ENCODE assay signal across 8 mouse cellular contexts in the genomic region with DNA sequence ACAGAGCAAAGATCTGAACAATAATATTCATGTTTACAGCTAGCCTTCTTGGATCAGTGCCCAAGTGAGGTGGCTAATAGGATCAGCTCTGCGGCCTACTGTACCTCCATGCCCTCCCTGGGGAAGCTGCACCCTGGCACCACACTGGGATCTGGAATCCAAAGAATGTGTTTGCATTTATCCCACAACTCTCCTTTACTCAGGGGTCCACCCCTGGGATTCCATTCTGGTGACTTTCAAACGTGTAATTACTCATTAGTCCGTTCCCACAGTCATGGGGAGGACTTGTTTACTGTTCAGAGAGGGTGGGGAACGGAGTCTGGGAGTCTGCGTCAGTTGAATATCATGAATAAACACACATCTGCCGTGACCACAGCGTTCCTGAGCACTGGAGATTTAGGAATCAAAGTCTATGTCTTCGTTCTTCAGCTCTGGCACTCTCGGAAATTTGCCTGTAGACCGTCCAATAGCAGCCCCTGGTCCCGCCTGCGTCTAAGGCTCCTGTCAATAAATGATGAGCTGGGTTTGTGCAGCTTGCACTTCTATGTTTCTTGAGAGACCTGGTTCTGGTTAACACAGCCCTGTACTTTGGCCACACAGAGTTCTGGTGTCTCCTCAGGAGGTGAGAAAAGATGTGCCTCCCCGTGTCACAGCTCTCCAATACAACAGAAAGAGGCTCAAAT.
DNase-seq lines count a peak whose midpoint lies in the region; ATAC-seq lines count a peak whose summit lies in the region.
"Had no signal": no experiment of that assay in that cellular context is flagged by ENCODE, and none has a peak within 500 bp of the region (broad histone marks: within the 10 kb centered on the region; RNA-seq: fewer than 3 reads in every experiment).

No protein-coding gene starts in this region.

- no peak overlapping the region for H3K9ac ChIP-seq in embryonic facial prominence, embryonic 15.5 days

- ATAC-seq in embryonic facial prominence, embryonic 15.5 days (ENCODE audit: insufficient number of reproducible peaks, low FRiP score, low TSS enrichment, low read depth), result peak; percentile 70

- H3K27me3 ChIP-seq in embryonic facial prominence, embryonic 15.5 days, result no peaks in the 10 kb centered on the region

- H3K36me3 ChIP-seq in embryonic facial prominence, embryonic 15.5 days, result no peaks in the 10 kb centered on the region

- peak overlapping the region; percentile 17; the same call in 1 of the 2 replicates for H3K27ac ChIP-seq in embryonic facial prominence, embryonic 15.5 days (replicated peaks)

- 16% methylated on average over 13 of the region's 13 CpGs for WGBS in embryonic facial prominence, embryonic 15.5 days

- peak; percentile 12 for DNase-seq in ovary, postnatal 36 days (ENCODE audit: low spot score)
- DNase-seq in ovary, postnatal 10 days (ENCODE audit: low spot score), result no peak
- peak; percentile 36 to 61 for DNase-seq in kidney, postnatal 4 days
- peak; percentile 58 for DNase-seq in yolk sac, embryonic 10.5 days (ENCODE audit: low spot score)
- DNase-seq in right cerebral cortex, postnatal 4 days, result no peak
- no peak for DNase-seq in gastrocnemius, adult 18-20 months (ENCODE audit: low spot score)
- DNase-seq: thymus, adult 2 months had no signal

- no peak overlapping the region for H3K4me2 ChIP-seq in embryonic facial prominence, embryonic 15.5 days (replicated peaks)

- no peaks in the 10 kb centered on the region for H3K9me3 ChIP-seq in embryonic facial prominence, embryonic 15.5 days (replicated peaks)

- peaks cover 12% of the 10 kb centered on the region for H3K4me1 ChIP-seq in embryonic facial prominence, embryonic 15.5 days

- H3K4me3 ChIP-seq in embryonic facial prominence, embryonic 15.5 days (replicated peaks), result no peak overlapping the region

Comparison
In these comparisons a context has a peak if more than half of its experiments do, and no peak if none do; other contexts are left out.
1. DNase-seq: peak in ovary, postnatal 36 days (single experiment), kidney, postnatal 4 days (2 of 2) and yolk sac, embryonic 10.5 days (single experiment); none in ovary, postnatal 10 days (single experiment), right cerebral cortex, postnatal 4 days (single experiment) and gastrocnemius, adult 18-20 months (single experiment).